Mouse (Mus musculus): Measurements from ENCODE around the gene Abcc5.
"Not testable (repeated sequence)": the region's sequence is repeated elsewhere in the genome, so short reads cannot be mapped to it uniquely, and the experiment has no call there.

The Abcc5 gene

GRCm38 (mm10) chr16:20361496-20361895, 64.7 kb downstream of the Abcc5 start:
- not testable (repeated sequence) for DNase-seq (ENCODE audit: low read depth, low spot score)

GRCm38 (mm10) chr16:20359643-20360295, 66.4 kb downstream of the Abcc5 start:
- DNase-seq (ENCODE audit: low read depth, low spot score): no peak

GRCm38 (mm10) chr16:20357837-20358236, 68.4 kb downstream of the Abcc5 start:
- no peak for DNase-seq (ENCODE audit: low read depth, low spot score)

- DNase-seq (ENCODE audit: low read depth, low spot score): no peak
These were observed 71.4 kb downstream of the Abcc5 start for GRCm38 (mm10) chr16:20354762-20355161.

GRCm38 (mm10) chr16:20354011-20354410, 72.2 kb downstream of the Abcc5 start:
- no peak for DNase-seq (ENCODE audit: low read depth, low spot score)

- DNase-seq (ENCODE audit: low read depth, low spot score): no peak
These were observed 80.7 kb downstream of the Abcc5 start for GRCm38 (mm10) chr16:20345464-20345863.

- no peak for DNase-seq (ENCODE audit: low read depth, low spot score)
These were observed 87.6 kb downstream of the Abcc5 start for GRCm38 (mm10) chr16:20338616-20339015.

GRCm38 (mm10) chr16:20334918-20335317, 91.3 kb downstream of the Abcc5 start:
- DNase-seq (ENCODE audit: low read depth, low spot score): no peak

GRCm38 (mm10) chr16:20328306-20328705, 97.9 kb downstream of the Abcc5 start:
- DNase-seq (ENCODE audit: low read depth, low spot score): no peak

GRCm38 (mm10) chr16:20325286-20325685, 100.9 kb downstream of the Abcc5 start, which contains the start of gene Cyp2ab1:
Gene Cyp2ab1, minus strand, starts transcription at chr16:20325404.
- DNase-seq (ENCODE audit: low read depth, low spot score): no peak

- no peak for DNase-seq (ENCODE audit: low read depth, low spot score)
These were observed 102.3 kb downstream of the Abcc5 start for GRCm38 (mm10) chr16:20323907-20324306.

- DNase-seq (ENCODE audit: low read depth, low spot score): no peak
These were observed 103.9 kb downstream of the Abcc5 start for GRCm38 (mm10) chr16:20322274-20322673.

- DNase-seq (ENCODE audit: low read depth, low spot score): no peak
These were observed 109.4 kb downstream of the Abcc5 start for GRCm38 (mm10) chr16:20316770-20317169.

- no peak for DNase-seq (ENCODE audit: low read depth, low spot score)
These were observed 110.9 kb downstream of the Abcc5 start for GRCm38 (mm10) chr16:20315266-20315665.

GRCm38 (mm10) chr16:20312272-20312671, 113.9 kb downstream of the Abcc5 start:
- no peak for DNase-seq (ENCODE audit: low read depth, low spot score)

GRCm38 (mm10) chr16:20301770-20302649, 124.2 kb downstream of the Abcc5 start, which contains the start of gene Parl:
Gene Parl, minus strand, starts transcription at chr16:20302387.
- peak; percentile 92 for DNase-seq (ENCODE audit: low read depth, low spot score)

- no peak for DNase-seq (ENCODE audit: low read depth, low spot score)
These were observed 126.1 kb downstream of the Abcc5 start for GRCm38 (mm10) chr16:20300076-20300475.

Measured in CD4-positive helper T cell, adult 2 months (primary cell).